Mouse (Mus musculus) brain, adult 2 months (tissue): ENCODE data around the gene Mtnr1a.
"Not testable (repeated sequence)": the region's sequence is repeated elsewhere in the genome, so short reads cannot be mapped to it uniquely, and the experiment has no call there.

ENCODE experiments used
- DNase-seq: peaks from one replicate; pipeline ENCODE4 v3.0.0; 2011; ENCODE audit warnings: low read depth, low spot score

Mtnr1a gene

DNA sequence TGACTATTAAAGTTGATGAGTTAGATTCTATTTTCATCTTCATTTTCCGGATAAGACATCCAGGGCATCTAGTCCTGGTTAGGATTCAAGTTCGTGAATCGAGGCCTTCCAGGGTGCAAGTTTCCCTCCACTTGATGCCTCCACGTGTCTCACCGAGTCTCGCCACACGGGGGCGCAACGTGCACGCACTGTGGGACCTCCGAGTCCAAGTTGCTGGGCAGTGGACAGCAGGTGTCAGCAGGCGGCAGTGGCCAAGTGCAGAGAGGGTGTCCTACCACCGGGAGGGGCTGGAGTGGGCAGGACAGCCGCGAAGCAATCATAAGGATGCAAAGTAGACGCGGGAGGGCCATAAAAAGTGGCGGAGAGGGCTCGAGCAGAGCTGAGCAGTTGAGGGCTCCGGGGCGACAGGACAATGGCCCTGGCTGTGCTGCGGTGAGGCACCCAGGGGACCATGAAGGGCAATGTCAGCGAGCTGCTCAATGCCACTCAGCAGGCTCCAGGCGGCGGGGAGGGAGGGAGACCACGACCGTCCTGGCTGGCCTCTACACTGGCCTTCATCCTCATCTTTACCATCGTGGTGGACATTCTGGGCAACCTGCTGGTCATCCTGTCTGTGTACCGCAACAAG lies at the start of gene Mtnr1a:
TSS of gene Mtnr1a (plus strand) at position 379 of the 628 bp plus-strand sequence.
- DNase-seq: peak; percentile 89

DNA sequence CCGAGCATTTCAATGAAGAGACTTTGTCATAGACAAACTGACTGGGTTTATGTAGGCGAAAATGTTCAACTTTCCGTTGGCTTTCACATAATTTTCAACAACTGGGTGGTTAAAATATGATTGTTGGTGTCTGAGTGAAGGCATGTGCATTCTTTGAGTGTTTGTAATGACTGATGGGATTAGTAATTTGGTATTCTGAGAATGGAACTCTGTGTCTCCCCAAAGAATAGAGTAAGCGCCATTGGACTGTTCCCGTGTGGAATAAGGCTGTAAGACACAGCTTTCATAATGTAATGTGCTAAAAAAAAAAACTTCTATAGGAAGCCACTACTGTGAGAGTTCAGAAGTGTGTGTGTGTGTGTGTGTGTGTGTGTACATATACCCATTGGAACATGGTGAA lies 49.7 kb upstream of the Mtnr1a start:
- no peak for DNase-seq

DNA sequence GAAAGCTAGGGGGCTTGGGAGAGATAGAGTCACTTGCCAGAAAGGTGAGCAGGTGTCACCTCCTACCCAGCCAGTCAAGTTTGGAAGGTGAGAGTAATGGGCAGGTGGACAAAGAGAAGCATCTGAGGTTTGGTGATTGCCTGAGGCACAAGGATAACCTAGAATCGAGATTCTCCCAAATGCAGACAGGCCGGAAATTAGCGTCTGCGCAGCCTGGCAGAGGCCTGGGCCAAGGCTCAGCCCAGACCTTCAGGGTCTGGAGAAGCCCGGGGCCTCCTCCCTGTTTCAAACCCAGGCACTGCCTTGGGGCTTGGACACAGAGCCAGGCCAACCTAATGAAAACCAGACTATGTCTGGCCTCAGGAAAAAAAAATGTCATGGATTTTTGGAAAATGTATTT lies 47.8 kb upstream of the Mtnr1a start:
- peak; percentile 62 for DNase-seq

DNA sequence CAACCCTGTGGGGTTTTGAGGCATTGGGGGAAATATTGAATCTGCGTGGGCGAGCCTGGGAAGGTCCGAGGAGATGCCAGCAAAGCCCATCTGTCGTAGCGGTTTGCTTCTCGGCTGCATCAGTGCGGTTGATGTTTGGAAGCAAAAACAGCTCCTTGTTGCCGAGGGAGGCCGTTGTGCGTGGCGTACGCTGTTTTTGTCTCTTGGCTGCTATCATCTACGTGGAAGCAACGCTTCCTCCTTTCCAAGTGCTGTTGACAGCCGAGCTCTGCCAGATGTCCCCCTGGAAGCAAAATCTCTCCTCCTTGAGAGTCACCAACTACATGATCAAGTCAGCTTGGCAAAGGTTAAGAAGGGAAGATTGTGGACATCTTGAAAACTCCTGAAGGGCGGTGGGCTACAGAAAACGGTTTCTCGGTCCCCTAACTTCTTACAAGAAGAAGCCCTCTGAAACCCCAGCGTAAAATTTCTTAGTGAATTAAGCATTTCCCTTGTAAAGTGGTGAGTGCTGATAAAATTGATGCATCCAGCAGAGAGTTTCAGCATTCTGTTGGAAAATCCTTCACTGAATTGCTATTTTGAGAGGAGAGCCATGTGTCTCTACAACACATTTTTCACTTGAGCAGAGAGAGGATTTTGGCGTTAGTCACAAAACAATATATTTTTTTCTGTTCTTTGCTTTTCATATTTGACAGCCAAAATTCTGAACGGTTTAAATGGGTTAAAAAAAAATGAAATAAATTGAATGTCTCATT lies 46.8 kb upstream of the Mtnr1a start:
- peak; percentile 94 for DNase-seq

DNA sequence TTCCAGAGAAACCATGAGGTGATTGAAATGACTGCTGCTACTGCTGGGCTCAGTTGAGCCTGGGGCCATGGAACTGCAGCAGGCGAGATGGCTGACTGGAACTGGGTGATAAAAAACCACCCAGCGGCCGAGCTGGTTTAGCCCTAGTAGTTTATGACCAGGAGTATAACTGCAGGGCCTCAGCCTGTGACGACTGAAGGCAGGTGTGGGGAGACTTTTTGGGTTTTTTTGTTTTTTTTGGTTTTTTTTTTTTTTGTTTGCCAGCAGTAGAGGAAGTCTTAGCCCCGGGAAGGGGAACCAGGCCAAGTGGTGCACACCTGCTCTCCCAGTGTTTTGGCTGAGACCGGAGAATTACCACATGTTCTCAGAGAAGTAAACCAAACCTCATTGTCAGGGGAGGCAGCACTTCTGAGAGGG lies 40.8 kb upstream of the Mtnr1a start:
- DNase-seq: peak; percentile 42

DNA sequence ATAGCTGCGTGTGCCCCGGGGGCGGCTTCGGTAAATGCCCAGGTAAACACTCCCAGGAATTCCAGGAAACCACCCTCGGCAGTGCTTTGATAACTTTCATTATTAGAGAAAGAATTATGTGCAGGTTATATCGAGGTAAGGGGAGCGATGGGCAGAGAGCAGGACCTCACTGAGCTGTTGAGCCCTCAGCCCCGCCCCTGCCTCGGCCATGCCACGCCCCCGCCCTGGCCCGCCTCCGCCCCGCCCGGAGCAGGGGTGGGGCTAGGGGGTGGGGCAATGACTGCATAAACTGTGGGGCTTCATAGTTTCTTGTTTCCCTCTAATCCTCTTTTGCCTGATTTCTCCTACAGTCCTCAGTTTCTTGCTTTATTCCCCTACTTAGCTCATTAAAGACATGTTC lies 30.6 kb upstream of the Mtnr1a start:
- no peak for DNase-seq

DNA sequence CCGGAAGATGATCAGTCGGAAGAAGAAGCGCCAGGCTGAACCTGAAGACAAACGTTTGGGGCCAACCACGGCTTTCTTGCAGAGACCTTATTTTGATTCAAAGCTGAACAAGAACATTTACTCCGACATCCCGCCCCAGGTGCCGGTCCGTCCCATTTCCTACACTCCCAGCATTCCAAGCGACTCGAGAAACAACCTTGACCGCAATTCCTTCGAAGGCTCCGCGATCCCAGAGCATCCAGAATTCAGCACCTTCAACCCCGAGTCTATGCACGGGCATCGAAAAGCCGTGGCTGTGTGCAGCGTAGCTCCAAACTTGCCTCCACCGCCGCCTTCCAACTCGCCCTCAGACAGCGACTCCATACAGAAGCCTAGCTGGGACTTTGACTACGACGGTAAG lies 24.8 kb upstream of the Mtnr1a start:
- DNase-seq: no peak

DNA sequence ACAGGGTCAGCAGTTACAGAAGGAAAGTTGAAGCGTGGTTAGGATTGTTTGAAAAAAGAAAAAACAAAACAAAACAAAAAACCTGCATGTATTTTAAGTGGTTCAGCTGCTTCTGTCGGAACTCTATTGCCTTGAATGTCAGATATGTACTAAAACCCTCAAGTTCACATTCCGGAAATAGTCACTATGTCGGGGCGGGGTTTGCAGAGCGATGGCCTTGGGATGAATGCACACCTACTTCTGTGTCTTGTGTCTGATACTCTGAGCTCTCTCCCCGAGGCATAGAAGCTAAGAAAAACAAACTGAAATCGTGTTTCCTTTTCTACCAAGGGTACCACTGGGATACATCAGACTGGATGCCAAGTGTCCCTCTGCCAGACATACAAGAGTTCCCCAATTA lies 18.5 kb upstream of the Mtnr1a start:
- DNase-seq: no peak

DNA sequence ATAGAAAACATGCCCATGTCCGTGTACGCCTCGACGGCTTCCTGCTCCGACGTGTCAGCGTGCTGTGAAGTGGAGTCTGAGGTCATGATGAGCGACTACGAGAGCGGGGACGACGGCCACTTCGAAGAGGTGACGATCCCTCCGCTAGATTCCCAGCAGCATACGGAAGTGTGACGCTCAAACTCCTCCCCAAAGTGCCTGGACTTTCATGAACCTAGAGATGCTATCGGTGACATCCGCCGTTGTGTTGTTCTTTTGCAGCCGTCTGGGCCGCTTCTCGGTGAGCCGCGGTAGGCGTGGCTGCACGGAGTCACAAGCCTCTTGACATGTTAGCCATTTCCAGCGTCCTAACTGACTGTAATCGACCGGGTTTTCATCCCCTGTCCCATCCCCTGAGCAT lies 17.7 kb upstream of the Mtnr1a start:
- DNase-seq: no peak

DNA sequence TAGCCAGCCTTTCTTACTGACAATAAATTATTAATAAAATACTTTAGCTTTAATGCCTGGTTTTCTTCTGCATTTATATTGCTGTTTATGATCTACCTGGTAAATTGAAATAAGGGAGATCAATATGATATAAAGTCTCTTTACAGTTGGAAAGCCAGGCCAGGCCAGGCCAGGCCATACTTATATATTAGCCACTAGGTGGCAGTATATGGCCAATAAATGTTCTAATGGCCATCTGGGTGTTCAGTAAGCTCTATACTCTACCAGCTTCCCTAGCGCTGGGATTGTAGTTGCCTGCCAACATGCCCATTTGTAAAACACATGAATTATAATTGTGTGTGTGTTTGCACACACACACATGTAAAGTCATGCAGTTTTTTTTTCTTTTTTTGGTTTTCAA lies 16.7 kb upstream of the Mtnr1a start:
- DNase-seq: peak; percentile 36

DNA sequence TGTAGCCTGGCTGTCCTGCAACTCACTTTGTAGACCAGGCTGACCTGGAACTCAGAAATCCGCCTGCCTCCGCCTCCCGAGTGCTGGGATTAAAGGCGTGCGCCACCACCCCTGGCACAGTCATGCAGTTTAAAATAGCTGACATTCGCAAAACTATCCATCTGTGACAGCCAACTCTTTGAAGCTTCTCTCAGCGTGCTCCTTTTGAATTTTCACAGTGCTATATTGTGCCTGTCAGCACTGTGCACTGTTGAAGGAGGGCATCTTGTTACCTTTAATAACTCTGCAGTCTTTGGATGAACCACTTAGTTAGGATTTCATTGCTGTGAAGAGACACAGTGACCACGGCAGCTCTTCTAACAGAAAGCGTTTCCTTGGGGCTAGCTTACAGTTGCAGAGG lies 16.3 kb upstream of the Mtnr1a start:
- DNase-seq: peak; percentile 56

DNA sequence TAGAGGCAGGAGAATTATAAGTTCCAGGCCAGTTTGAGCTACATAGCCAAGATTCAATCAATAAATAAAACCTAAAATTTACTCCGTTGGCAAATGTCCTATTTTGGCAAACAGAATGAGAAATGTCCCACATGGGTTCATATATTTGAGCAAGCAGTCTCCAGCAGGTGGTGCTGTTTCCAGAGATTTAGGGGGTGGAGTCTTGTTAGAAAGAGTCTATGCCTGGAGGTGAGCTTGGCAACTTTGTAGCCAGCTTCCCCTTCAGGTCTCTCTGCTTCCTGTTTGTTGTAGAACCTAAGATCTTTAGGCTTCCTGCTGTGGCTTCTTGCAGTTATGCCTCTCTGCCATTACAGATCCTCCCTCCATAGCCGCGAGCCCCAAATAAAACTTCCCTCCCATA lies 13.4 kb upstream of the Mtnr1a start:
- no peak for DNase-seq

DNA sequence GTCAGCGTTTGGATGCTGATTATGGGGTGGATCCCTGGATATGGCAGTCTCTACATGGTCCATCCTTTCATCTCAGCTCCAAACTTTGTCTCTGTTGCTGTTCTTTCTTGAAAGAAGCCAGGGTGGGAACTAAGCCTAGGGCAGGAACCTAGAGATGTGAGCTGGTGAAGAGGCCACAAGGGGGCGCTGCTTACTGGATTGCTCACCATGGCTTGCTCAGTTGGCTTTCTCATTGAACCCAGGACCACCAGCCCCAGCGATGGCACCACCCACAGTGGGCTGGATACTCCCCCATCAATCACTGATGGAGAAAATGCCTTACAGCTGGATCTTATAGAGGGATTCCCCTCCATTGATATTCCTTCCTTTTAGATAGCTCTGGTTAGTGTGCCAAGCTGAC lies 12.1 kb upstream of the Mtnr1a start:
- DNase-seq: no peak

DNA sequence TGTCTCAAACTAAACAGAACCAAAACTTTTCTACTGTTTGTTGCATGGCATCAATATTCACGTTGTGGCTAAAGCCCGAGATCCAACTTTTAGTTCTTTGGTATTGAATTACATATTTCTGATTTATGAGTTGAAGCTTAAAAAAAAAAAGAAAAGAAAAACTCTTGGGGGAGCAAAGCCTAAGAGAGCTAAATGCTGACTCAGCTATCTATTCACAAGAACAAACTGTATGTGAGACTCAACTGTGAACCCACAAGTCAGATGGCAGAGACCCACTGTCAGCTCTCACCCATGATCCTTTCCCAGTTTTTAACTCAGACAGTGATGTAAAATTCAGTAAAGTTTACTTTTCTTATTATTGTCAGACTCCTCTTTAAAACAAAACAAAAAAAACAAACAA lies 8.9 kb upstream of the Mtnr1a start:
- DNase-seq: no peak

DNA sequence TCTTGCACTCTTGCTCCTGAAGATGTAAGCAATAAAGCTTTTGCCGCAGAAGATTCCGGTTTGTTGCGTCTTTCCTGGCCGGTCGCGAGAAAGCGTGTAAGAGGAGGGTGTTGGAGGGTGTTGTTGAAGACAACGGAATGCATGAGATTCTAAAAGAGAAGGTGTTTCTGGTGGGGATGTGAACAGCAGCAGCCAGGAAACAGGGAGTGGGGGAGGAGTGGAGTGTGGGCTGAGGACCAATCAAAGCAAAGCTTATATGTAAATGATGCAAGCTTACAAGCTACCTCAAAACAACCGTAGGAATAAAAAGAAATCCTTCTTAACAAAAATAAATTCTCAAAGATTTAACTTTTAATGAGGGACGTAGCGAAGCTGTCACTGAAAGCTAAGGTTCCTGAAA lies 6.6 kb upstream of the Mtnr1a start:
- DNase-seq: peak; percentile 16

DNA sequence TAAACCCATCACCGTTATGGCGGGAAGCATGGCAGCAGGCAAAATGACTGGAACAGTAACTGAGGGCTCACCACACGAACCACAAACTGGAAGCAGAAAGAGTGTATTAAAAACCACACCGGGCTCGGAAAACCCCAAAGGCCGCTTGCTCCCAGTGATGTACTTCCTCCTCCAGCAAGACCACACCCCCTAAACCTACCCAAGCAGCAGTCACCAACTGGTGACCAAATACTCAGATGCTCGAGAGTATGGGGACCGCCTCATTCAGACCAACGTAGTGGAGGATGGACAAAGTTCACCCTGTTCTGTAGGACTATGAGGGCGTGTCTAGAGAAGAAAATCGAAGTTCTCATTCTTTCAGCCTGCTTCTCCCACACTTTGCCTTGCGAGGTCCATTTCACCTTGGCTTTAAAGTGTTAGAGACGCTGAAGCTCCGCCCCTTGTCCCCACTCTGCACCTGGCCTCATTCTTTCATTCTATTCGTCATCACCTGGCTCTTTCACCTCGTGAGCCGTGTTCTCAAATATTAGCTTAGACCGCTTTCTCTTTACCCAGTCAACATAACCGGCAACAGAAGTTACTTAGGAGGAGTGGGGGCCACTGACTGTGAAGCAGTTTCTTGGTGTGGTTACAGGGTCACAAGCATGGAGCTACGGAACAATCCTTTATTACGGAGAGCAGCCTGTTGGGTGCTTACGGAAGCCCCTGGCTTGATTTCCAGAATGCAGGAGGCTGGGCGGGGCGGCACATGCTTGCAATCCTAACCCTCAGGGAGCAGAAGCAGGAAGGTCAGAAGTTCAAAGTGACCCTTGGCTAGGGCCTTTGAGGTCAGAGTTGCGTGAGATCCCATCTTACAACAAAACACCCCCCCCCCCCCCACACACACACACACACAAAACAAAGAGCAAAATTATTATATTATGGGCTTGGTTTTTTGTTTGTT lies 5.7 kb upstream of the Mtnr1a start:
- no peak for DNase-seq

DNA sequence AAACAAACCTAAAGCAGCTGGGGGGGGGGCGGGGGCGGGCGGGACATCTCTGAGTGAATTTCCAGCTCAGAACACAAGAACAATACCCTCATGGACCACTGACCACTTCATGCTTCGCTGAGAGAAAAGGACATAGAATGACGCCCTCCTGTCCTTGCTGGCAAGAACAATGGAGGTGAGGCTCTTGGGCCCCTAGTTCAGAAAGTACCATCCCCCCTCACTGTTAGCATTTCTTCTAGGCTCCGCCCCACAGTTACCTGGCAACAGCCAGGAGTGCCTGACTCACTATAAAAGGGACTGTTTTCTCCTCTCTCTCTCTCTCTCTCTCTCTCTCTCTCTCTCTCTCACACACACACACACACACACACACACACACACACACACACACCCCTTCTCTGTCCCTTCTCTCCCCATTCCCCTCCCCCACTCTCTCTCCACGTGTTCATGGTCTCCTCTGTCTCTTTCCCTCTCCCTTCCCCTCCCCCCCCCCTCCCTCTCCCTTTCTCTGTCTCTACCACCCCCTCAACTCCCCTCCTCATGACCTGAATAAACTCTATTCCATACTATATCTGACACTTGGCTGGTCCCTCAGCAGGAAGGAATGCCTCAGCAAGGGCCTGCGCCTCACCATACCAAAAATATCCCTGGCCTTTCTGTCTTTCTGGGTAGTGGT lies 4.6 kb upstream of the Mtnr1a start:
- no peak for DNase-seq

DNA sequence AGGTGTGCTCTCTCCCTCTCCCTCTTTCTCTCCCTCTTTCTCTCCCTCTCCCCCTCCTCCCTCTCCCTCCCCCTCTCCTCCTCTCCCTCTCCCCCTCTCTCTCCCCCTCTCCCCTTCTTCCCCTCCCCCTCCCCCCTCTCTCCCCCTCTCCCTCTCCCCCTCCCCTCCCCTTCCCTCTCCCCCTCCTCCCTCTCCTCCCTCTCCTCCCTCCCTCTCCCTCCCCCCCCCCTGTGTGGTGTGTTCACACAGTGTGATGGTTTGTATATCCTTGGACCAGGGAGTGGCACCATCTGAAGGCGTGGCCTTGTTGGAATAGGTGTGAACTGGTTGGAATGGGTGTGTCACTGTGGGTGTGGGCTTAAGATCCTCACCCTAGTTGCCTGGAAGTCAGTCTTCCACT lies 3.5 kb upstream of the Mtnr1a start:
- DNase-seq: not testable (repeated sequence)

DNA sequence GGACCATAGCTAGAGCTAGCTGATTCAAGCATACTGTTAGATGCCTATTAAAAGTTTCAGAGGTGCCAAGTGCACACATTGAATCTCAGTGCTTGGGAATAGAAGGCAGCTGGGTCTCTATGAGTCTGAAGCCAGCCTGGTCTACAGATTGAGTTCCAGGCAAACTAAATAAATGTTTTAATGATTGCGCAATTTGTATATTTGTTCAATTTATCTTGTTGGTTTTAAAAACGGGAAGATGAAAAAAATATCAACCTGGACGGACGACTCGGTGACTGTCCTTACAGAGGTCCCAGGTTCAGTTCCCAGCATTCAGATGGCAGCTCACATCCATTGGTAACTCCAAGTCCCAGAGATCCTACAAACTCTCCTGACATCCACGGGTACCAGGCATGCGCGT lies 2.0 kb downstream of the Mtnr1a start:
- no peak for DNase-seq

DNA sequence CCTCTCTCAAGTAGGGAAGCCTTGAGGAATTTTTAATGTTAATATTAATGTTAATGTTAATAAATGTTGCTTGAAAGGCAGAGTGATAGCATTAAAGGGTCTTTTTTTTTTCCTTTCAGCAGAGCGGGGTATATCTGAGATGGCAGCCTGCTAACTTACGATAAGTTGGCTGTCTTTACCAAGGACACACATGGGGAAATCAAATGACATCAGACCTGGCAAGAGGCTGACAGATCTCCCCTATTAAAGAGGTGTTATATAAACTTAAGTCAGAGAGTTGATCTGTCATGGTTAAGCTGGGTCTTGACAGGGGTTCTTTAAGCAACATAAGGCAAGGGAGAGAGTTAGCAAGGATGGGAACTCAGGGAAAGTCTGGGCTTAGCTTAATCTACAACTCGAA lies 11.9 kb downstream of the Mtnr1a start:
- no peak for DNase-seq

DNA sequence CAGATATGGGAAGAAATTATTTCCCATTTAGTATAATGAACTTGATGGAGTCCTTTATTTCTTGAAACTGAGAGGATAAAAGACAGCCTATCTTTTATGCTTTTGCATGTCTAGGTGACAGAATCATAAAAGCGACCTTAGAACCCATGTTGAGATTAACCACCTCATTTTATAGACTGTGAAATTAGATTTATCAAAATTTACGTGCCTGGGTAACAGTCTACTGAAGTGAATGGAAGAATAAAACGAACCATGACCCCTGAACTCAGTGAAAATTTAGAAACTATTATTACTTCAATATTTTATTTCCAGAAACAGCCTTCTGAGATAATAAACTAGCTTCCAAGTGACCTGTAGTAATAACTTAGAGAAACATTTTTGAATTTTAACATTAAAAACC lies 24.7 kb downstream of the Mtnr1a start:
- no peak for DNase-seq
